Mouse (Mus musculus): Measurements from ENCODE around the gene Ush1g. TPM values are rescaled to one million over a fixed set of nuclear protein-coding genes. Genes with fewer than 3 reads are reported as not detected.

Gene Ush1g
- polyA plus RNA-seq, 1 experiment, result 0.24 TPM

DNA sequence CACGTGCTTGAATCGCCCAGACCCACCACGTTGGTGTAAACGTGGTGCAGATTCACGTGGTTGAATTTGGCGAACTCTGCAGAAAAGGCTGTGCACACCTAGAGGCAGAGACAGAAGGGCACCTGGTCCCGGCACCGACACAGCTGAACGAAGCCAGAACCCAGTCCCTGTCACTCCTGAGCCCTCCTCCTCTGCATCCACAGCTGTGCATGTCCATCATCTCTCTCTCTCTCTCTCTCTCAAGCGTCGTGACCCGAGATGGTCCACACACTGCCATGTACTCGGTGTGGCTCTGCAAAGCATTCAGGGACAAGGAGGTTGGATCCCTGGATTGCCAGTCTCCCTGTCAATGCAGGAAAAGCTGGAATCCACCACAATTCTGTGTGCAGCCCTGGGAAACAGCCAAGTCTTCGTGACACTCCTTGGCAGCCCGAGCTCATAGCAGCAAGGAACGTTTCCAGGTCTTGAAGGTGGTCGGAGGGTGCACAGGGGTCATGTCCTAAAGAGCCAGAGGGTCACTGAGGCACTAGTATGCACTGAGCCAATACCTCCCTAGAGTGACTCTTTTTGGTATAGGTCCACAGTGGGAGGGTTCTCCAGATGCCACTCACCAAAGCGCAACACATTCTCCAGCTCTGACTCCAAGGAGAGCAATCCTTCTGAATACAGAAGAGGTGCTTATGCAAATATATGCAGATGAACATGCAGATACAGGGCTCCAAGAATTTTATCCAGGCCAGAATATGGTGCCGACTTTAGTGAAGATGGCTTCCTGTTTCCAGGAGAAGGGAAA is 35.4 kb downstream of the Ush1g start:
- no peaks in the 10 kb centered on the region for H3K27me3 ChIP-seq (ENCODE audit: control insufficient read depth, insufficient read depth, low read length, poor library complexity, severe bottlenecking)
- no peak overlapping the region for H3K9ac ChIP-seq (ENCODE audit: low read depth, poor library complexity, severe bottlenecking)
- TF ChIP-seq POLR2A (IDR thresholded peaks at IDR 0.05; ENCODE audit: insufficient read depth, low read length) (no peak), EP300 (IDR thresholded peaks at IDR 0.05; ENCODE audit: insufficient read depth, low read depth, low read length) (no peak), CTCF (IDR thresholded peaks at IDR 0.05; ENCODE audit: low read depth, low read length) (no peak)
- no peak overlapping the region for H3K27ac ChIP-seq (ENCODE audit: insufficient read depth, low read length)
- peaks cover 4% of the 10 kb centered on the region for H3K4me1 ChIP-seq (ENCODE audit: control insufficient read depth, insufficient read depth, low read length)
- no peak overlapping the region for H3K4me3 ChIP-seq (ENCODE audit: low read depth, low read length)
- no peaks in the 10 kb centered on the region for H3K9me3 ChIP-seq (replicated peaks; ENCODE audit: control insufficient read depth, insufficient read depth, low read length, poor library complexity, severe bottlenecking)
- H3K36me3 ChIP-seq (ENCODE audit: control insufficient read depth, insufficient read depth, low read length, poor library complexity, severe bottlenecking), result no peaks in the 10 kb centered on the region

DNA sequence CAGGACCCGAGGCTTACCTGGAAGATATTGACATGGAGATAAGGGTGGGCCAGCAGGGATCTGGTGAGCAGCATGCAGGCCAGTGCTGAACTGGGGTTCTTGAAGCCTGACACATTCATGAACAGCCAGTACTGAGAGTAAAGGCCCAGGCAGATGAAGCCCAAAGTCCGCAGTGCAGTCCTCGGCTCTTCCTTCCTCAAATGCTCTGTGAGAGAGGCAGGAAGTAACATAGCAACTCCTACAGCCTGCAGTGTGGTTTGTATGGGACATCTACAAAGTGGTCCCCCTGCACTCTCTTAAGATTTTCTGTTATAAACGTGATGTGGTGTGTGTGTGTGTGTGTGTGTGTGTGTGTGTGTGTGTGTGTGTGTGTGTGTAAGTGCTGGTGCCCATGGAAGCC is 36.6 kb downstream of the Ush1g start:
- H3K27ac ChIP-seq (ENCODE audit: insufficient read depth, low read length), result no peak overlapping the region
- no peaks in the 10 kb centered on the region for H3K36me3 ChIP-seq (ENCODE audit: control insufficient read depth, insufficient read depth, low read length, poor library complexity, severe bottlenecking)
- TF ChIP-seq EP300 (IDR thresholded peaks at IDR 0.05; ENCODE audit: insufficient read depth, low read depth, low read length), result no peak
- TF ChIP-seq POLR2A (IDR thresholded peaks at IDR 0.05; ENCODE audit: insufficient read depth, low read length), result no peak
- no peak for TF ChIP-seq CTCF (IDR thresholded peaks at IDR 0.05; ENCODE audit: low read depth, low read length)
- peaks cover 2% of the 10 kb centered on the region for H3K4me1 ChIP-seq (ENCODE audit: control insufficient read depth, insufficient read depth, low read length)
- no peaks in the 10 kb centered on the region for H3K9me3 ChIP-seq (replicated peaks; ENCODE audit: control insufficient read depth, insufficient read depth, low read length, poor library complexity, severe bottlenecking)
- no peaks in the 10 kb centered on the region for H3K27me3 ChIP-seq (ENCODE audit: control insufficient read depth, insufficient read depth, low read length, poor library complexity, severe bottlenecking)
- no peak overlapping the region for H3K4me3 ChIP-seq (ENCODE audit: low read depth, low read length)
- no peak overlapping the region for H3K9ac ChIP-seq (ENCODE audit: low read depth, poor library complexity, severe bottlenecking)

DNA sequence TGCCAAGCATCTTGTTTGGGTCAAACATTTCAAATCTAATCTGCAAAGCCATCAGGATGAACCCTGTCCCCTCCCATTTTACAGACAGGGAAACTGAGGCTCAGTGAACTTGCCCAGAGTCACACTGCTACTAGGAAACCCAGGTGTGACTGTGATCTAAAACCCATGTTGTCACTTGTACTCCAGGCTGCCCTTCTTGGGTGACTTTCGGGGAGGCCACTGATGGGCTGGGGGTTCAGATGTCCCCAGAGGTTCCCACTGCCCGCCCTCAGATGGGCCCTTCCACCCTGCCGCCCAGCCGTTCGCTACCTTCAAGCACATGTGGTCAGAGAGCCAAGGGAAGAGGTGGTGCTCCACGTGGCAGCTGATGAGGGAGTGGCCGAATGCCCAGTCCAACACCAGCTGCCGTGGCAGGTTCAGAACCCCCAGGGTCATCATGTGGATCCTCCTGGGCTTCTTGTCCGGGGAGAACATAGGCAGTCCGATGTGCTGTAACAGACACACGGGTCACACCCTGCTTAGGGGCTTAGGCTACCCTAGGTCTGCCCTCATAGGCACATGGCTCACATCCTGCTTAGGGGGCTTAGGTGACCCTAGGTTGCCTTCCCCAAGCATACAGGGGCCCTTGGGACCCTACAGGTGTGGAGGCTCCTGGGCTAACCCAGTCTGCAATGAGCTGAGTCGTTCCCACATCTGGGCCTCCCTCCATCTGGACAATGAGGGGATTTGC is 37.8 kb downstream of the Ush1g start:
- no peak for TF ChIP-seq EP300 (IDR thresholded peaks at IDR 0.05; ENCODE audit: insufficient read depth, low read depth, low read length)
- TF ChIP-seq POLR2A (IDR thresholded peaks at IDR 0.05; ENCODE audit: insufficient read depth, low read length), result no peak
- TF ChIP-seq CTCF (IDR thresholded peaks at IDR 0.05; ENCODE audit: low read depth, low read length), result no peak
- no peak overlapping the region for H3K27ac ChIP-seq (ENCODE audit: insufficient read depth, low read length)
- H3K9ac ChIP-seq (ENCODE audit: low read depth, poor library complexity, severe bottlenecking), result no peak overlapping the region
- H3K4me3 ChIP-seq (ENCODE audit: low read depth, low read length), result no peak overlapping the region
- H3K4me1 ChIP-seq (ENCODE audit: control insufficient read depth, insufficient read depth, low read length), result peaks cover 2% of the 10 kb centered on the region
- H3K36me3 ChIP-seq (ENCODE audit: control insufficient read depth, insufficient read depth, low read length, poor library complexity, severe bottlenecking), result no peaks in the 10 kb centered on the region
- no peaks in the 10 kb centered on the region for H3K27me3 ChIP-seq (ENCODE audit: control insufficient read depth, insufficient read depth, low read length, poor library complexity, severe bottlenecking)
- no peaks in the 10 kb centered on the region for H3K9me3 ChIP-seq (replicated peaks; ENCODE audit: control insufficient read depth, insufficient read depth, low read length, poor library complexity, severe bottlenecking)

DNA sequence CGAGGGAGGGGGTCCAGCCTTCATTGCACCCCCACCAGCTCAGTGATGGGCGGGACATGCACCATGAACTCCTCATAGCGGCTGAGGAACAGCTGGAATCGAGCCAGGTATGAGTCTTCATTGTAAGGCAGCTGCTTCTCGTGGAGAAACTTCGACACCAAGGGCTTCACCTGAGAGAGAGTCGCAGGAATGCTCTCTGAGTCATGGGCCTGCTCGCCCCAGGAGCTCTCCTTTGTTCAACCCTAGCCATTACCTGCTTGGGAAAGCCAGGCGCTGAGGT is 38.4 kb downstream of the Ush1g start:
- no peak overlapping the region for H3K27ac ChIP-seq (ENCODE audit: insufficient read depth, low read length)
- H3K4me1 ChIP-seq (ENCODE audit: control insufficient read depth, insufficient read depth, low read length), result peaks cover 2% of the 10 kb centered on the region
- H3K36me3 ChIP-seq (ENCODE audit: control insufficient read depth, insufficient read depth, low read length, poor library complexity, severe bottlenecking), result no peaks in the 10 kb centered on the region
- H3K4me3 ChIP-seq (ENCODE audit: low read depth, low read length), result no peak overlapping the region
- H3K9ac ChIP-seq (ENCODE audit: low read depth, poor library complexity, severe bottlenecking), result no peak overlapping the region
- no peaks in the 10 kb centered on the region for H3K27me3 ChIP-seq (ENCODE audit: control insufficient read depth, insufficient read depth, low read length, poor library complexity, severe bottlenecking)
- H3K9me3 ChIP-seq (replicated peaks; ENCODE audit: control insufficient read depth, insufficient read depth, low read length, poor library complexity, severe bottlenecking), result no peaks in the 10 kb centered on the region
- TF ChIP-seq POLR2A (IDR thresholded peaks at IDR 0.05; ENCODE audit: insufficient read depth, low read length) (no peak), EP300 (IDR thresholded peaks at IDR 0.05; ENCODE audit: insufficient read depth, low read depth, low read length) (no peak), CTCF (IDR thresholded peaks at IDR 0.05; ENCODE audit: low read depth, low read length) (no peak)

DNA sequence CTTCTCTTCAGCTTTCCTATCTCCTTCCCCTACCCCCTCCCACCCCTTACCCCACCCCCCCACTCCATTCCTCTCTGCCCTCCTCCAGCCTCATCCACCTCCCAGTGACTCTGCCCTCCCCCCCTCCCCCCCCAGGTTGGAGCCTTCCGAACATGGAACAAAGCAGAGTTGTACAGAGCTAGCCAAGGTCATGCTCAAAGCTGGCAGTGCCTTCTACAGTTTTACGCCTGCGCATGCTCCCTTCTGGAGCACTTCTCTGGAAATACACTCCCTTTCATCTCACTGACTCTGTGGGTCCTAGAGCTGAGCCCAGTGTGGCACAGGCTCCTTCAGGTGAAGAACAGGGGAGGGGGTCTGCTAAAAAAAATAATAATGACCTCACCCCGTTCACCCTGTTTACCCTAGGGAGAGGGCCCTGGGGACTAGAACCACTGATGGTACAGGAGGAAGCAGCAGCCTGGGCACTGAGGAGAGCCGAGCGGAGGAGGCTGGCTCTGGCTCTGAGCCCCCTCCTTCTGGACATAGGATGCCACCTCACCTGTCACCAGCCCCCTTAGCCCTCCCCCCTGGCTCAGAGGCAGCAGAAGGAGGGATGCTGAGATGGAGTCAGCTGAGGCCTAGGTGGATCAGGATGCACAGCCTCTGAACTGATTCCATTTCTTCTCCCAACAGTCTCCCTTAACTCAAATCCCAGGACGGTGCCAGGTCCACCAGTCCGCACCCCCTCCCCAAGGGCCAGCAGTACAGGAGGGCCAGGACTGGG is 38.9 kb downstream of the Ush1g start:
- Histone ChIP-seq H3K9me3 (replicated peaks; ENCODE audit: control insufficient read depth, insufficient read depth, low read length, poor library complexity, severe bottlenecking) (no peaks in the 10 kb centered on the region), H3K4me3 (ENCODE audit: low read depth, low read length) (no peak overlapping the region), H3K9ac (ENCODE audit: low read depth, poor library complexity, severe bottlenecking) (no peak overlapping the region), H3K4me1 (ENCODE audit: control insufficient read depth, insufficient read depth, low read length) (peaks cover 2% of the 10 kb centered on the region), H3K27ac (ENCODE audit: insufficient read depth, low read length) (no peak overlapping the region), H3K36me3 (ENCODE audit: control insufficient read depth, insufficient read depth, low read length, poor library complexity, severe bottlenecking) (no peaks in the 10 kb centered on the region), H3K27me3 (ENCODE audit: control insufficient read depth, insufficient read depth, low read length, poor library complexity, severe bottlenecking) (no peaks in the 10 kb centered on the region)
- TF ChIP-seq POLR2A (IDR thresholded peaks at IDR 0.05; ENCODE audit: insufficient read depth, low read length), result no peak
- TF ChIP-seq EP300 (IDR thresholded peaks at IDR 0.05; ENCODE audit: insufficient read depth, low read depth, low read length), result no peak
- TF ChIP-seq CTCF (IDR thresholded peaks at IDR 0.05; ENCODE audit: low read depth, low read length), result no peak

All from ES-Bruce4 (cell line).